Mouse (Mus musculus): ENCODE data around the gene Serpina3n. TPM values are rescaled to one million over a fixed set of nuclear protein-coding genes. Genes with fewer than 3 reads are reported as not detected.

Gene Serpina3n
- total and polyA plus RNA-seq, 3 experiments, result 6.2 to 14.9 (median 13.2) TPM

- no peak overlapping the region for H3K9ac ChIP-seq (ENCODE audit: low read depth, low read length)
- TF ChIP-seq CTCF (IDR thresholded peaks at IDR 0.05) (peak; percentile 75), EP300 (IDR thresholded peaks at IDR 0.05; ENCODE audit: insufficient read depth, low read depth, low read length) (0 out of 2 replicates have a peak, but pooled peaks have one; percentile 33), POLR2A (IDR thresholded peaks at IDR 0.05; ENCODE audit: insufficient read depth, low read depth, low read length) (no peak)
These were observed 12.0 kb downstream of the Serpina3n start for GRCm38 (mm10) chr12:104418340-104419135.

DNA sequence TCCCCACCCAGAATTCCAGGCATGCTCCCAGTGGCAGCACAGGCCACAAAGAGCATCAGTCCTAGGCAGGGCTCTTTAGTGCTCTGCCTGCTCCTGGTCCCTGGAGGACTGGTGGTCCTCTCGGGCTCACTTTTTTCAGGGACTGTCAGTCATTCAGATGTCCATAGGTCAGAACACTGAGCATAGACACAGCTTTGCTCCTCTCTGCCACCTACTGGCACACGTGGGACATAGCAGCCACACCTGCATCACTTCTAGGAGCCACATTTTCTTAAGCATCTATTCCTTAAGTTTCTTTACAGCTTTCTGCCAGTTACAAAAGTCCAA lies 12.6 kb downstream of the Serpina3n start:
- 18% methylated on average over 2 of the region's 2 CpGs for WGBS
- Histone ChIP-seq H3K27ac (no peak overlapping the region), H3K4me3 (no peak overlapping the region), H3K27me3 (ENCODE audit: control insufficient read depth, insufficient read depth, low read length) (no peaks in the 10 kb centered on the region), H3K9ac (ENCODE audit: low read depth, low read length) (no peak overlapping the region), H3K36me3 (ENCODE audit: control insufficient read depth, insufficient read depth, low read length) (no peaks in the 10 kb centered on the region), H3K4me1 (ENCODE audit: control insufficient read depth, insufficient read depth, low read length) (peaks cover 1% of the 10 kb centered on the region; the same call in 1 of the 2 replicates), H3K79me2 (replicated peaks; ENCODE audit: control insufficient read depth, insufficient read depth, low read length) (no peaks in the 10 kb centered on the region)
- intact Hi-C loops (cut with DNase I), result loop anchor here (2.0 kb wide), 1 partner anchor 66 kb away; no protein-coding TSS in a partner anchor
- TF ChIP-seq POLR2A (IDR thresholded peaks at IDR 0.05; ENCODE audit: insufficient read depth, low read depth, low read length), result no peak
- no peak for TF ChIP-seq EP300 (IDR thresholded peaks at IDR 0.05; ENCODE audit: insufficient read depth, low read depth, low read length)
- TF ChIP-seq CTCF (IDR thresholded peaks at IDR 0.05), result peak; percentile 57
- no peak for DNase-seq

More at GRCm38 (mm10) chr12:104418340-104419135, 12.0 kb downstream of the Serpina3n start:
- Histone ChIP-seq H3K4me3 (no peak overlapping the region), H3K36me3 (ENCODE audit: control insufficient read depth, insufficient read depth, low read length) (no peaks in the 10 kb centered on the region), H3K79me2 (replicated peaks; ENCODE audit: control insufficient read depth, insufficient read depth, low read length) (no peaks in the 10 kb centered on the region), H3K27ac (no peak overlapping the region), H3K4me1 (ENCODE audit: control insufficient read depth, insufficient read depth, low read length) (peaks cover 1% of the 10 kb centered on the region; the same call in 1 of the 2 replicates), H3K27me3 (ENCODE audit: control insufficient read depth, insufficient read depth, low read length) (no peaks in the 10 kb centered on the region)
- DNase-seq, result peak; percentile 62 to 85
- intact Hi-C loops (cut with DNase I), result loop anchor here (1.0 to 2.0 kb wide), 3 partner anchors 66 to 423 kb away; no protein-coding TSS in a partner anchor
- WGBS, result 16% methylated on average over 17 of the region's 17 CpGs

- H3K27ac ChIP-seq, result no peak overlapping the region
- WGBS, result 47% methylated on average over 11 of the region's 11 CpGs
- intact Hi-C loops (cut with DNase I), result no loop called here
- no peak overlapping the region for H3K4me3 ChIP-seq
- TF ChIP-seq POLR2A (IDR thresholded peaks at IDR 0.05; ENCODE audit: insufficient read depth, low read depth, low read length) (no peak), EP300 (IDR thresholded peaks at IDR 0.05; ENCODE audit: insufficient read depth, low read depth, low read length) (no peak)
- no peaks in the 10 kb centered on the region for H3K4me1 ChIP-seq (ENCODE audit: control insufficient read depth, insufficient read depth, low read length)
- H3K36me3 ChIP-seq (ENCODE audit: control insufficient read depth, insufficient read depth, low read length), result no peaks in the 10 kb centered on the region
- no peaks in the 10 kb centered on the region for H3K27me3 ChIP-seq (ENCODE audit: control insufficient read depth, insufficient read depth, low read length)
- no peak overlapping the region for H3K9ac ChIP-seq (ENCODE audit: low read depth, low read length)
- DNase-seq, result peak in 1 of 2 experiments; percentile 14
- H3K79me2 ChIP-seq (replicated peaks; ENCODE audit: control insufficient read depth, insufficient read depth, low read length), result no peaks in the 10 kb centered on the region
These were observed 16.3 kb downstream of the Serpina3n start for GRCm38 (mm10) chr12:104422615-104423392.

DNA sequence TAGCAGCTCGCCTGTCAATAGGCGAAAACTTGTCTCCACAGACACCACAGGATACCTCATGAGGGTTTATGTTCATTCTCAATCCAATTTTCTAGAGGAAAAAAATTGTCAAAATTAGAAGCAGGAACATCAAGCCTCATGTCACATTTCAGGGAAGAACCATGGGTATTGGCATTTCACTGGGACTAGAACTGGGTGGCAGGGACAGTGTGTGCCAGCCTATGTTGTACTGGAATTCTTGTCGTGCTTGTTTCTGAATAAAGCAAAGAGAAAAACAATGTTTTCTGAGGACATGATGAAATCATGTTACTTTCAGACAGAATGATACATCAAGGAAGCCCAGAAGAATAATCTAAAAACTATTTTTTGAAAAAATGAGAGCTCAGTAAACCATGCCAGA lies 19.1 kb downstream of the Serpina3n start:
- H3K9ac ChIP-seq (ENCODE audit: low read depth, low read length), result no peak overlapping the region
- intact Hi-C loops (cut with DNase I), result no loop called here
- no peaks in the 10 kb centered on the region for H3K79me2 ChIP-seq (replicated peaks; ENCODE audit: control insufficient read depth, insufficient read depth, low read length)
- no peaks in the 10 kb centered on the region for H3K4me1 ChIP-seq (ENCODE audit: control insufficient read depth, insufficient read depth, low read length)
- DNase-seq, result no peak
- TF ChIP-seq CTCF (IDR thresholded peaks at IDR 0.05) (no peak), POLR2A (IDR thresholded peaks at IDR 0.05; ENCODE audit: insufficient read depth, low read depth, low read length) (no peak), EP300 (IDR thresholded peaks at IDR 0.05; ENCODE audit: insufficient read depth, low read depth, low read length) (no peak)
- no peak overlapping the region for H3K27ac ChIP-seq
- 66% methylated on average over 3 of the region's 3 CpGs for WGBS
- no peaks in the 10 kb centered on the region for H3K36me3 ChIP-seq (ENCODE audit: control insufficient read depth, insufficient read depth, low read length)
- no peak overlapping the region for H3K4me3 ChIP-seq
- no peaks in the 10 kb centered on the region for H3K27me3 ChIP-seq (ENCODE audit: control insufficient read depth, insufficient read depth, low read length)

- H3K9ac ChIP-seq (ENCODE audit: low read depth, low read length), result no peak overlapping the region
These were observed 20.4 kb downstream of the Serpina3n start for GRCm38 (mm10) chr12:104426915-104427314.

More at GRCm38 (mm10) chr12:104426915-104427314, 20.4 kb downstream of the Serpina3n start:
- WGBS, result 8% methylated on average over 7 of the region's 7 CpGs
- H3K79me2 ChIP-seq (replicated peaks; ENCODE audit: control insufficient read depth, insufficient read depth, low read length), result no peaks in the 10 kb centered on the region
- H3K27me3 ChIP-seq (ENCODE audit: control insufficient read depth, insufficient read depth, low read length), result no peaks in the 10 kb centered on the region
- H3K36me3 ChIP-seq (ENCODE audit: control insufficient read depth, insufficient read depth, low read length), result no peaks in the 10 kb centered on the region
- TF ChIP-seq CTCF (IDR thresholded peaks at IDR 0.05) (peak; percentile 82), POLR2A (IDR thresholded peaks at IDR 0.05; ENCODE audit: insufficient read depth, low read depth, low read length) (no peak)
- no peak overlapping the region for H3K4me3 ChIP-seq
- no peaks in the 10 kb centered on the region for H3K4me1 ChIP-seq (ENCODE audit: control insufficient read depth, insufficient read depth, low read length)
- no peak overlapping the region for H3K27ac ChIP-seq
- intact Hi-C loops (cut with DNase I), result no loop called here
- peak in 1 of 2 experiments; percentile 38 for DNase-seq
